Mouse (Mus musculus) neural tube, embryonic 13.5 days (tissue): Measurements from ENCODE around the gene Runx1. TPM values are rescaled to one million over a fixed set of nuclear protein-coding genes. Genes with fewer than 3 reads are reported as not detected.

Source experiments
- ATAC-seq: fragments of 200-750 bp; cut with Nextera tagmentation; 2 replicates; pipeline ENCODE4 v1.8.0; 2017; ENCODE audit warnings: low read depth, mild to moderate bottlenecking, moderate TSS enrichment, moderate library complexity
- H3K27ac ChIP-seq: fragments of 300-500 bp; sonication (generic); replicated peaks from 2 replicates; pipeline ENCODE4 v1.5.1; 2015; ENCODE audit warnings: moderate library complexity, mild to moderate bottlenecking, inconsistent platforms
- H3K27me3 ChIP-seq: fragments of 300-500 bp; sonication (generic); 2 replicates; pipeline ENCODE4 v1.6.1; 2015; ENCODE audit warnings: mild to moderate bottlenecking, inconsistent platforms
- H3K36me3 ChIP-seq: fragments of 300-500 bp; sonication (generic); 2 replicates; pipeline ENCODE4 v1.6.1; 2015; ENCODE audit warnings: mild to moderate bottlenecking, inconsistent platforms
- H3K4me1 ChIP-seq: fragments of 300-500 bp; sonication (generic); replicated peaks from 2 replicates; pipeline ENCODE4 v1.6.1; 2015; ENCODE audit warnings: inconsistent platforms
- H3K4me2 ChIP-seq: fragments of 300-500 bp; sonication (generic); 2 replicates; pipeline ENCODE4 v1.6.1; 2015; ENCODE audit warnings: inconsistent platforms, mild to moderate bottlenecking, moderate library complexity
- H3K4me3 ChIP-seq: fragments of 300-500 bp; sonication (generic); 2 replicates; pipeline ENCODE4 v1.5.1; 2015; ENCODE audit warnings: mild to moderate bottlenecking, inconsistent platforms
- H3K9ac ChIP-seq: fragments of 300-500 bp; sonication (generic); 2 replicates; pipeline ENCODE4 v1.6.1; 2015; ENCODE audit warnings: moderate library complexity, mild to moderate bottlenecking, inconsistent platforms
- H3K9me3 ChIP-seq: fragments of 300-500 bp; sonication (generic); 2 replicates; pipeline ENCODE4 v1.6.1; 2016; ENCODE audit warnings: inconsistent platforms
- WGBS: fragments of 180-500 bp; shearing (Covaris S2); methylation state at CpG from one replicate; pipeline ENCODE4 v1.1.7; 2015; 5-methylcytosine and 5-hydroxymethylcytosine counted together
- polyA plus RNA-seq: library from polyadenylated mRNA; unstranded; fragments of >200 nt; fragmentation: Nextera tagmentation; extraction: Ambion mirVana; gene quantifications from 2 replicates; pipeline ENCODE4 v1.2.1, GENCODE M21; 2015

Gene Runx1
- polyA plus RNA-seq, 1 experiment from 2014 or later, result 10.3 TPM

GRCm38 (mm10) chr16:92786276-92786882 lies 39.6 kb downstream of the Runx1 start:
- H3K36me3 ChIP-seq, result no peaks in the 10 kb centered on the region
- no peak for ATAC-seq

GRCm38 (mm10) chr16:92783651-92784131 lies 42.3 kb downstream of the Runx1 start:
- Histone ChIP-seq H3K27me3 (no peaks in the 10 kb centered on the region), H3K36me3 (no peaks in the 10 kb centered on the region), H3K4me2 (no peak overlapping the region), H3K27ac (no peak overlapping the region), H3K4me1 (no peaks in the 10 kb centered on the region; the same call in 1 of the 2 replicates), H3K9me3 (no peaks in the 10 kb centered on the region), H3K9ac (no peak overlapping the region), H3K4me3 (no peak overlapping the region)
- no peak for ATAC-seq
- WGBS, result 61% methylated on average over 7 of the region's 7 CpGs

More at GRCm38 (mm10) chr16:92786276-92786882, 39.6 kb downstream of the Runx1 start:
- H3K4me3 ChIP-seq, result no peak overlapping the region
- 76% methylated on average over 6 of the region's 6 CpGs for WGBS
- no peak overlapping the region for H3K4me2 ChIP-seq
- no peaks in the 10 kb centered on the region for H3K27me3 ChIP-seq
- H3K9me3 ChIP-seq, result no peaks in the 10 kb centered on the region
- H3K27ac ChIP-seq, result no peak overlapping the region
- no peak overlapping the region for H3K9ac ChIP-seq
- H3K4me1 ChIP-seq, result no peaks in the 10 kb centered on the region; the same call in 1 of the 2 replicates

- no peaks in the 10 kb centered on the region for H3K27me3 ChIP-seq
- H3K27ac ChIP-seq, result no peak overlapping the region
- no peak overlapping the region for H3K9ac ChIP-seq
- WGBS, result 90% methylated on average over 6 of the region's 6 CpGs
- H3K4me2 ChIP-seq, result no peak overlapping the region
- no peaks in the 10 kb centered on the region for H3K9me3 ChIP-seq
- H3K4me1 ChIP-seq, result no peaks in the 10 kb centered on the region; the same call in 1 of the 2 replicates
- ATAC-seq, result no peak
- no peaks in the 10 kb centered on the region for H3K36me3 ChIP-seq
- no peak overlapping the region for H3K4me3 ChIP-seq
These were observed 43.5 kb downstream of the Runx1 start for GRCm38 (mm10) chr16:92782408-92782807.

GRCm38 (mm10) chr16:92779896-92780435 lies 46.0 kb downstream of the Runx1 start:
- Histone ChIP-seq H3K4me2 (no peak overlapping the region), H3K4me3 (no peak overlapping the region), H3K36me3 (no peaks in the 10 kb centered on the region), H3K4me1 (no peaks in the 10 kb centered on the region; the same call in 1 of the 2 replicates), H3K9ac (no peak overlapping the region), H3K27me3 (no peaks in the 10 kb centered on the region), H3K9me3 (no peaks in the 10 kb centered on the region), H3K27ac (no peak overlapping the region)
- no peak for ATAC-seq
- WGBS, result 91% methylated on average over 9 of the region's 9 CpGs

- H3K4me2 ChIP-seq, result no peak overlapping the region
- H3K9ac ChIP-seq, result no peak overlapping the region
- no peaks in the 10 kb centered on the region for H3K9me3 ChIP-seq
- WGBS, result 86% methylated on average over 2 of the region's 2 CpGs
- ATAC-seq, result no peak
- no peak overlapping the region for H3K4me3 ChIP-seq
- no peaks in the 10 kb centered on the region; the same call in 1 of the 2 replicates for H3K4me1 ChIP-seq
- H3K27ac ChIP-seq, result no peak overlapping the region
- H3K27me3 ChIP-seq, result no peaks in the 10 kb centered on the region
- no peaks in the 10 kb centered on the region for H3K36me3 ChIP-seq
These were observed 46.8 kb downstream of the Runx1 start for GRCm38 (mm10) chr16:92779175-92779574.

- no peak for ATAC-seq
- H3K4me2 ChIP-seq, result no peak overlapping the region
- H3K9ac ChIP-seq, result no peak overlapping the region
- H3K27me3 ChIP-seq, result no peaks in the 10 kb centered on the region
- H3K4me1 ChIP-seq, result no peaks in the 10 kb centered on the region
- 54% methylated on average over 9 of the region's 9 CpGs for WGBS
- no peak overlapping the region for H3K27ac ChIP-seq
- H3K4me3 ChIP-seq, result no peak overlapping the region
- H3K36me3 ChIP-seq, result no peaks in the 10 kb centered on the region
- H3K9me3 ChIP-seq, result peaks cover under 1% of the 10 kb centered on the region; the same call in 1 of the 2 replicates
These were observed 47.7 kb downstream of the Runx1 start for GRCm38 (mm10) chr16:92778096-92778780.

GRCm38 (mm10) chr16:92767862-92768261 lies 58.1 kb downstream of the Runx1 start:
- ATAC-seq, result no peak
- WGBS, result 92% methylated on average over 4 of the region's 4 CpGs
- no peaks in the 10 kb centered on the region for H3K27me3 ChIP-seq

GRCm38 (mm10) chr16:92767423-92767822 lies 58.5 kb downstream of the Runx1 start:
- no peak overlapping the region for H3K27ac ChIP-seq
- no peak for ATAC-seq
- WGBS, result 93% methylated on average over 7 of the region's 7 CpGs

More at GRCm38 (mm10) chr16:92767862-92768261, 58.1 kb downstream of the Runx1 start:
- Histone ChIP-seq H3K9ac (no peak overlapping the region), H3K4me3 (no peak overlapping the region), H3K36me3 (no peaks in the 10 kb centered on the region), H3K27ac (no peak overlapping the region), H3K9me3 (no peaks in the 10 kb centered on the region), H3K4me2 (no peak overlapping the region), H3K4me1 (0 out of 2 replicates have a peak, but pooled peaks cover 4% of the 10 kb centered on the region)

GRCm38 (mm10) chr16:92764741-92765396 lies 61.1 kb downstream of the Runx1 start:
- no peak for ATAC-seq
- Histone ChIP-seq H3K4me1 (0 out of 2 replicates have a peak, but pooled peaks cover 4% of the 10 kb centered on the region), H3K9ac (no peak overlapping the region), H3K4me2 (no peak overlapping the region), H3K27me3 (no peaks in the 10 kb centered on the region), H3K27ac (no peak overlapping the region), H3K4me3 (no peak overlapping the region), H3K36me3 (no peaks in the 10 kb centered on the region), H3K9me3 (no peaks in the 10 kb centered on the region)
- WGBS, result 76% methylated on average over 13 of the region's 13 CpGs

More at GRCm38 (mm10) chr16:92767423-92767822, 58.5 kb downstream of the Runx1 start:
- Histone ChIP-seq H3K36me3 (no peaks in the 10 kb centered on the region), H3K27me3 (no peaks in the 10 kb centered on the region), H3K9ac (no peak overlapping the region), H3K4me2 (no peak overlapping the region), H3K9me3 (no peaks in the 10 kb centered on the region), H3K4me3 (no peak overlapping the region), H3K4me1 (0 out of 2 replicates have a peak, but pooled peaks cover 4% of the 10 kb centered on the region)

GRCm38 (mm10) chr16:92763666-92764065 lies 62.3 kb downstream of the Runx1 start:
- no peak overlapping the region for H3K9ac ChIP-seq
- H3K9me3 ChIP-seq, result no peaks in the 10 kb centered on the region
- H3K4me3 ChIP-seq, result no peak overlapping the region
- 90% methylated on average over 3 of the region's 3 CpGs for WGBS
- 0 out of 2 replicates have a peak, but pooled peaks cover 4% of the 10 kb centered on the region for H3K4me1 ChIP-seq
- no peak overlapping the region for H3K27ac ChIP-seq
- H3K4me2 ChIP-seq, result no peak overlapping the region
- H3K36me3 ChIP-seq, result no peaks in the 10 kb centered on the region
- H3K27me3 ChIP-seq, result no peaks in the 10 kb centered on the region
- no peak for ATAC-seq

- ATAC-seq, result no peak
- Histone ChIP-seq H3K4me3 (no peak overlapping the region), H3K9ac (no peak overlapping the region), H3K27me3 (no peaks in the 10 kb centered on the region), H3K4me2 (no peak overlapping the region), H3K27ac (no peak overlapping the region), H3K9me3 (no peaks in the 10 kb centered on the region), H3K4me1 (0 out of 2 replicates have a peak, but pooled peaks cover 4% of the 10 kb centered on the region), H3K36me3 (no peaks in the 10 kb centered on the region)
- WGBS, result 76% methylated on average over 15 of the region's 15 CpGs
These were observed 63.9 kb downstream of the Runx1 start for GRCm38 (mm10) chr16:92761968-92762521.
